Mouse (Mus musculus) erythroblast, adult 5-6 weeks (primary cell): Measurements from ENCODE around the gene 2210017I01Rik. TPM values are rescaled to one million over a fixed set of nuclear protein-coding genes. Genes with fewer than 3 reads are reported as not detected.

Experiments
- ATAC-seq: replicated peaks from 2 replicates; pipeline ENCODE4 v1.8.0; 2016; ENCODE audit warnings: moderate number of reproducible peaks, mild to moderate bottlenecking, moderate TSS enrichment, inconsistent platforms; ENCODE audit not compliant: poor library complexity, low FRiP score, severe bottlenecking
- total RNA-seq, 2 experiments: library from RNA; stranded (forward) in 1 of 2; stranded (reverse) in 1 of 2; fragments of 150-400 nt in 1 of 2; fragments of 200-764, 138-1000 nt in 1 of 2; gene quantifications; 2 replicates each; pipeline versions ENCODE4 v1.2.3 to v1.2.4; 2015 to 2017; ENCODE audit warnings: low replicate concordance in 2 of 2

Gene 2210017I01Rik
- total RNA-seq, 2 experiments from 2014 or later: not detected

GRCm38 (mm10) chr3:92572514-92573155, 34.7 kb downstream of the 2210017I01Rik start:
- ATAC-seq: no peak

DNA sequence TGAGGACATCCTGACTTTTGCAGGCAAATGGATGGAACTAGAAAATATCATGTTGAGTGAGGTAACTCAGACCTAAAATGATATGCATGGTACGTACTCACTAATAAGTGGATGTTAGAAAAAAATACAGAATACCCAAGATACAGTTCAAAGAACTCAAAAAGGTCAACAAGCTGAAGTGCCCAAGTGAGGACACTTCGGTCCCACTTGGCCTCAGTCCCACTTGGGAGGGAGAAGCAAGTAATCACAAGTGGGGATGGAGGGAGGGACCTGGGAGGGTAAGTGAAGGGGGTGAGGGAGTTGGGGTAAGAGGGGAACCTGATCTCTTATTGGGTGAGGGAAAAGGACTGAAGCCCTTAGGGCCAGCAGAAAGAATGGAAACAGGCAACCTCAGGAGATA, 38.5 kb downstream of the 2210017I01Rik start:
- no peak for ATAC-seq

DNA sequence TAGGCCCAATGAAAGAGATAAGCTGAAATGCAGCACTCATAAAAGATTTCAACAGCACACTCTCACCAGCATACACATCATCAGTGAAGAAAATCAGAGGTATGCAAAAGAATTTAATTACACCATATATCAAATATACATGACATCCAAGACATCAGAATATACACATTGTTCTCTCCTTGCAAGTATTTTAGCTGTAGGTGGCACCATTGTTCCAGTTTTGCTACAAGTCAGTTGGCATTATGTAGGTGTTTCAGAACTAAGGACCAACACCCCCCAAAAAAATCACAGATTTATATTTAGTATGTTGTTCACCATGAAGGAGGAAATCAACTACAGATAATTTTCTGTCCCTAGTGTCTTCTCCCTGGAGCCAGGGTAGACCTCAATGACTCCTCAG, 41.9 kb downstream of the 2210017I01Rik start:
- no peak for ATAC-seq

Other genes with a start within 250 kb of the 2210017I01Rik start
- not detected in 2 replicates for gene Sprr2f, start 242.3 kb downstream of the 2210017I01Rik start, total RNA-seq (2015; ENCODE audit: low replicate concordance)
- not detected in 2 replicates for gene Sprr2f, start 242.3 kb downstream of the 2210017I01Rik start, total RNA-seq (2017; ENCODE audit: low replicate concordance)
- gene Sprr2h, start 221.8 kb downstream of the 2210017I01Rik start, total RNA-seq (2015; ENCODE audit: low replicate concordance): not detected in 2 replicates
- not detected in 2 replicates for gene Sprr2h, start 221.8 kb downstream of the 2210017I01Rik start, total RNA-seq (2017; ENCODE audit: low replicate concordance)
- gene Sprr2i, start 199.5 kb downstream of the 2210017I01Rik start, total RNA-seq (2015; ENCODE audit: low replicate concordance): not detected in 2 replicates
- not detected in 2 replicates for gene Sprr2i, start 199.5 kb downstream of the 2210017I01Rik start, total RNA-seq (2017; ENCODE audit: low replicate concordance)
- not detected in 2 replicates for gene Sprr2j-ps, start 189.4 kb downstream of the 2210017I01Rik start, total RNA-seq (2015; ENCODE audit: low replicate concordance)
- gene Sprr2j-ps, start 189.4 kb downstream of the 2210017I01Rik start, total RNA-seq (2017; ENCODE audit: low replicate concordance): not detected in 2 replicates
- gene Gm9774, start 178.1 kb downstream of the 2210017I01Rik start, total RNA-seq (2015; ENCODE audit: low replicate concordance): 5.2 and 17.7 TPM in 2 replicates
- gene Gm9774, start 178.1 kb downstream of the 2210017I01Rik start, total RNA-seq (2017; ENCODE audit: low replicate concordance): 0.34 and 2.9 TPM in 2 replicates
- not detected in 2 replicates for gene Sprr2k, start 174.9 kb downstream of the 2210017I01Rik start, total RNA-seq (2015; ENCODE audit: low replicate concordance)
- not detected in 2 replicates for gene Sprr2k, start 174.9 kb downstream of the 2210017I01Rik start, total RNA-seq (2017; ENCODE audit: low replicate concordance)
- not detected in 2 replicates for gene Sprr1b, start 168.7 kb downstream of the 2210017I01Rik start, total RNA-seq (2015; ENCODE audit: low replicate concordance)
- gene Sprr1b, start 168.7 kb downstream of the 2210017I01Rik start, total RNA-seq (2017; ENCODE audit: low replicate concordance): not detected in 2 replicates
- gene Sprr3, start 148.8 kb downstream of the 2210017I01Rik start, total RNA-seq (2015; ENCODE audit: low replicate concordance): not detected in 2 replicates
- not detected in 2 replicates for gene Sprr3, start 148.8 kb downstream of the 2210017I01Rik start, total RNA-seq (2017; ENCODE audit: low replicate concordance)
- gene Sprr1a, start 121.6 kb downstream of the 2210017I01Rik start, total RNA-seq (2015; ENCODE audit: low replicate concordance): not detected in 2 replicates
- not detected in 2 replicates for gene Sprr1a, start 121.6 kb downstream of the 2210017I01Rik start, total RNA-seq (2017; ENCODE audit: low replicate concordance)
- not detected in 2 replicates for gene Sprr4, start 107.0 kb downstream of the 2210017I01Rik start, total RNA-seq (2015; ENCODE audit: low replicate concordance)
- not detected in 2 replicates for gene Sprr4, start 107.0 kb downstream of the 2210017I01Rik start, total RNA-seq (2017; ENCODE audit: low replicate concordance)
- gene 2310046K23Rik, start 73.0 kb downstream of the 2210017I01Rik start, total RNA-seq (2015; ENCODE audit: low replicate concordance): not detected in 2 replicates
- not detected in 2 replicates for gene 2310046K23Rik, start 73.0 kb downstream of the 2210017I01Rik start, total RNA-seq (2017; ENCODE audit: low replicate concordance)
- gene Ivl, start 33.8 kb downstream of the 2210017I01Rik start, total RNA-seq (2015; ENCODE audit: low replicate concordance): 1.0 TPM in 1 of 2 replicates, not detected in the other
- 0.56 TPM in 1 of 2 replicates, not detected in the other for gene Ivl, start 33.8 kb downstream of the 2210017I01Rik start, total RNA-seq (2017; ENCODE audit: low replicate concordance)
- not detected in 2 replicates for gene Smcp, start 18.5 kb downstream of the 2210017I01Rik start, total RNA-seq (2015; ENCODE audit: low replicate concordance)
- gene Smcp, start 18.5 kb downstream of the 2210017I01Rik start, total RNA-seq (2017; ENCODE audit: low replicate concordance): not detected in 2 replicates
- not detected in 2 replicates for gene Lce6a, start 14.2 kb upstream of the 2210017I01Rik start, total RNA-seq (2015; ENCODE audit: low replicate concordance)
- gene Lce6a, start 14.2 kb upstream of the 2210017I01Rik start, total RNA-seq (2017; ENCODE audit: low replicate concordance): not detected in 2 replicates
- gene Lce1a1, start 40.8 kb upstream of the 2210017I01Rik start, total RNA-seq (2015; ENCODE audit: low replicate concordance): not detected in 2 replicates
- not detected in 2 replicates for gene Lce1a1, start 40.8 kb upstream of the 2210017I01Rik start, total RNA-seq (2017; ENCODE audit: low replicate concordance)
- not detected in 2 replicates for gene Lce1b, start 49.4 kb upstream of the 2210017I01Rik start, total RNA-seq (2015; ENCODE audit: low replicate concordance)
- gene Lce1b, start 49.4 kb upstream of the 2210017I01Rik start, total RNA-seq (2017; ENCODE audit: low replicate concordance): not detected in 2 replicates
- not detected in 2 replicates for gene Lce1a2, start 62.8 kb upstream of the 2210017I01Rik start, total RNA-seq (2015; ENCODE audit: low replicate concordance)
- not detected in 2 replicates for gene Lce1a2, start 62.8 kb upstream of the 2210017I01Rik start, total RNA-seq (2017; ENCODE audit: low replicate concordance)
- not detected in 2 replicates for gene Lce1c, start 71.8 kb upstream of the 2210017I01Rik start, total RNA-seq (2015; ENCODE audit: low replicate concordance)
- gene Lce1c, start 71.8 kb upstream of the 2210017I01Rik start, total RNA-seq (2017; ENCODE audit: low replicate concordance): not detected in 2 replicates
- not detected in 2 replicates for gene Lce1d, start 79.7 kb upstream of the 2210017I01Rik start, total RNA-seq (2015; ENCODE audit: low replicate concordance)
- not detected in 2 replicates for gene Lce1d, start 79.7 kb upstream of the 2210017I01Rik start, total RNA-seq (2017; ENCODE audit: low replicate concordance)
- not detected in 2 replicates for gene Lce1e, start 101.6 kb upstream of the 2210017I01Rik start, total RNA-seq (2015; ENCODE audit: low replicate concordance)
- not detected in 2 replicates for gene Lce1e, start 101.6 kb upstream of the 2210017I01Rik start, total RNA-seq (2017; ENCODE audit: low replicate concordance)
- not detected in 2 replicates for gene Lce1f, start 112.9 kb upstream of the 2210017I01Rik start, total RNA-seq (2015; ENCODE audit: low replicate concordance)
- not detected in 2 replicates for gene Lce1f, start 112.9 kb upstream of the 2210017I01Rik start, total RNA-seq (2017; ENCODE audit: low replicate concordance)
- gene Gm38119, start 131.6 kb upstream of the 2210017I01Rik start, total RNA-seq (2015; ENCODE audit: low replicate concordance): not detected in 2 replicates
- not detected in 2 replicates for gene Gm38119, start 131.6 kb upstream of the 2210017I01Rik start, total RNA-seq (2017; ENCODE audit: low replicate concordance)
- gene Lce1g, start 144.8 kb upstream of the 2210017I01Rik start, total RNA-seq (2015; ENCODE audit: low replicate concordance): not detected in 2 replicates
- gene Lce1g, start 144.8 kb upstream of the 2210017I01Rik start, total RNA-seq (2017; ENCODE audit: low replicate concordance): not detected in 2 replicates
- gene Lce1h, start 157.6 kb upstream of the 2210017I01Rik start, total RNA-seq (2015; ENCODE audit: low replicate concordance): not detected in 2 replicates
- gene Lce1h, start 157.6 kb upstream of the 2210017I01Rik start, total RNA-seq (2017; ENCODE audit: low replicate concordance): not detected in 2 replicates
- gene Lce1i, start 171.4 kb upstream of the 2210017I01Rik start, total RNA-seq (2015; ENCODE audit: low replicate concordance): not detected in 2 replicates
- gene Lce1i, start 171.4 kb upstream of the 2210017I01Rik start, total RNA-seq (2017; ENCODE audit: low replicate concordance): not detected in 2 replicates
- gene Lce1j, start 183.0 kb upstream of the 2210017I01Rik start, total RNA-seq (2015; ENCODE audit: low replicate concordance): not detected in 2 replicates
- gene Lce1j, start 183.0 kb upstream of the 2210017I01Rik start, total RNA-seq (2017; ENCODE audit: low replicate concordance): not detected in 2 replicates
- not detected in 2 replicates for gene Lce1k, start 200.4 kb upstream of the 2210017I01Rik start, total RNA-seq (2015; ENCODE audit: low replicate concordance)
- not detected in 2 replicates for gene Lce1k, start 200.4 kb upstream of the 2210017I01Rik start, total RNA-seq (2017; ENCODE audit: low replicate concordance)
- gene Kprp, start 219.8 kb upstream of the 2210017I01Rik start, total RNA-seq (2015; ENCODE audit: low replicate concordance): not detected in 2 replicates
- not detected in 2 replicates for gene Kprp, start 219.8 kb upstream of the 2210017I01Rik start, total RNA-seq (2017; ENCODE audit: low replicate concordance)
- not detected in 2 replicates for gene Lce1l, start 243.8 kb upstream of the 2210017I01Rik start, total RNA-seq (2015; ENCODE audit: low replicate concordance)
- not detected in 2 replicates for gene Lce1l, start 243.8 kb upstream of the 2210017I01Rik start, total RNA-seq (2017; ENCODE audit: low replicate concordance)